Mouse (Mus musculus): ENCODE results near the gene Gm21293. TPM values are rescaled to one million over a fixed set of nuclear protein-coding genes. Genes with fewer than 3 reads are reported as not detected.

Gm21293 gene
- total and polyA plus RNA-seq, 2 experiments from 2014 or later = not detected

Other genes starting within 250 kb of the Gm21293 start
- gene Gm6763, start 8.5 kb downstream of the Gm21293 start, total RNA-seq (2014; rRNA removed) = not detected in 2 replicates
- gene Gm6763, start 8.5 kb downstream of the Gm21293 start, polyA plus RNA-seq (2015; fragmentation: Nextera tagmentation; extraction: Ambion mirVana) = not detected in 2 replicates
- not detected in 2 replicates for gene Gm8764, start 17.0 kb downstream of the Gm21293 start, total RNA-seq (2014; rRNA removed)
- not detected in 2 replicates for gene Gm8764, start 17.0 kb downstream of the Gm21293 start, polyA plus RNA-seq (2015; fragmentation: Nextera tagmentation; extraction: Ambion mirVana)
- not detected in 2 replicates for gene Gm21304, start 25.5 kb downstream of the Gm21293 start, total RNA-seq (2014; rRNA removed)
- not detected in 2 replicates for gene Gm21304, start 25.5 kb downstream of the Gm21293 start, polyA plus RNA-seq (2015; fragmentation: Nextera tagmentation; extraction: Ambion mirVana)
- not detected in 2 replicates for gene Gm21312, start 34.0 kb downstream of the Gm21293 start, total RNA-seq (2014; rRNA removed)
- gene Gm21312, start 34.0 kb downstream of the Gm21293 start, polyA plus RNA-seq (2015; fragmentation: Nextera tagmentation; extraction: Ambion mirVana) = not detected in 2 replicates
- gene Gm20765, start 42.5 kb downstream of the Gm21293 start, total RNA-seq (2014; rRNA removed) = not detected in 2 replicates
- gene Gm20765, start 42.5 kb downstream of the Gm21293 start, polyA plus RNA-seq (2015; fragmentation: Nextera tagmentation; extraction: Ambion mirVana) = not detected in 2 replicates
- not detected in 2 replicates for gene Gm4340, start 51.1 kb downstream of the Gm21293 start, total RNA-seq (2014; rRNA removed)
- not detected in 2 replicates for gene Gm4340, start 51.1 kb downstream of the Gm21293 start, polyA plus RNA-seq (2015; fragmentation: Nextera tagmentation; extraction: Ambion mirVana)

Data from hindbrain, postnatal 0 days (tissue).